Mouse (Mus musculus) heart, adult 11 months (tissue): ENCODE data around the gene Diaph3.

Experiments used
- DNase-seq: peaks from one replicate; pipeline ENCODE4 v3.0.0; 2022

The Diaph3 gene

GRCm38 (mm10) chr14:87079725-87080124 is 61.3 kb downstream of the Diaph3 start:
- no peak for DNase-seq

DNA sequence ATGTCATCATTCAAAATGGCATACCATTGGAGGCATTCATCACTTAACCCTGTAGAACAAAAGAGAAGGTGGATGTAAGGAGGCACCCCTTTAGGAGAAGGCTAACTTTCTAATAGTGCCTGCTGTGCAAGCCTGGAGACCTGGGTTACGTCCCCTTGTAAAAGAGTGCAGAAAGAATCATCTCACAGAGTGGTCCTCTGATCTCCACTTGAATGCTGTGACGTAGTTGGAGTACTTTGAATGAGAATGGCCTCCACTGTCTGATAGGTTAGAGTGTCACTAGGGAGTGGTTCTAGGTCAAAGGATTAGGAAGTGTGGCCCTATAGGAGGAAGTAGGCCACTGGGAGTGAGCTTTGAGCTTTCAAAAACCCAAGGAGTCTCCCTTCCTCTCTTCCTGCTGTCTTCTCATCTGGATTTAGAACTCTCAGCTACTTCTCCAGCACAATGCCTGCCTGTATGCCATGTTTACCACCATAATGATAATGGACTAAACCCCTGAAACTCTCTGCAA is 66.0 kb downstream of the Diaph3 start:
- DNase-seq = no peak

- no peak for DNase-seq
Observed at GRCm38 (mm10) chr14:87064281-87064680, 76.8 kb downstream of the Diaph3 start.

DNA sequence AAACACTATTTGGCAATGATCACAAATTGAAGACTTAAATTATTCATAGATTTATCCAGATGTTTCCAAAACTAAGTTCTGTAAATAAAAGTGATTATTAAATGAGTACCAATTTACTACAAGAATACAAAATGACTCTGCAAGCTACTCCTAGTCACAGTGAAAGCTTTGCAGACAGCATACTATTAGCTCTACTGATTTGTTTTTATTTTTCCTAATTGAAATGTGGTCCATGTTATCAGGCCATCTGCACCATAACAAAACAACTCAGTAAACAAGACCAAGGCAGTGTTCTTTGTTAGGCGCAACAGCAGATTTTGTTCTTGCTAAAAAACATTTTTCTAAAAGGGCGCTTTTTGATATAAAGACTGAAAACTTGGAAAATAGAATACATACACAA is 84.9 kb downstream of the Diaph3 start:
- DNase-seq = no peak

- no peak for DNase-seq
Observed at GRCm38 (mm10) chr14:87051187-87051586, 89.8 kb downstream of the Diaph3 start.

GRCm38 (mm10) chr14:87044401-87044806 is 96.6 kb downstream of the Diaph3 start:
- no peak for DNase-seq

DNA sequence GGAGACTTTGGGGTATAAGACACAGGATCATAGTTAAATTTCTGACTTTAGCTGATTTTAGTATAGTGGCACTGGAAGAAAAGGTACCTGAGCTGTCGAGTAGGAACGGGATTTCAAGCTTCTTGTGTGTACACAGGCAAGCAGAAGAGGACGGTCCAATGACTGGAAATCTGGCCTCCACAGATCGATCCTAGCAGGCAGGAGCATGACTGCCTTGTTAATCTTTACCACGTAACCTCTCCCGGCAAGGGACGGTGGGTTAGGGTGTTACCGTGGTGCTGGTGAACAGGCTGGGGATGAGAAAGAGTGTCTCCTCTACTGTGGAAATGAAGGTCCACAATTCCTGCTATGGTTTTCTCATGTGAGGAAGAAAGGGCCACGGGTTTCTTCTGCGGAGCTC is 120.8 kb downstream of the Diaph3 start:
- no peak for DNase-seq

DNA sequence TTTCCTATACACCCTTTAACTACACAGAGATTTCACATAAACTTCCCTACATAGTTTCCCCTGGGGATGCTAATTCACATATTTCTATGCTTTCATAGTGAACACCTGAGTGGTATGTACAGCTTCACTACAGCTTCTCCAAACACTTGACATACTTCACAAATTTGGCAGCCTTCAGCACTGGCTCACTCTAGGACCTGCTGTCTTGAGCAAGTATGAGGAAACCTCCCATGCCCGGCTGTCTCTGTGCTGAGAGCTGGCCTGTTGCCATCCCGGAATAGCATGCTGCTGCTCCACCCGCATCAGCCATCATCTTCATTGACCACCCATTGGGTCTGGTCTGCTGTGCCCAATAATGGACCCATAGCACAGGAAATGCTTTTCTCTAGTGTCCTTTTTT is 121.3 kb downstream of the Diaph3 start:
- DNase-seq = no peak

DNA sequence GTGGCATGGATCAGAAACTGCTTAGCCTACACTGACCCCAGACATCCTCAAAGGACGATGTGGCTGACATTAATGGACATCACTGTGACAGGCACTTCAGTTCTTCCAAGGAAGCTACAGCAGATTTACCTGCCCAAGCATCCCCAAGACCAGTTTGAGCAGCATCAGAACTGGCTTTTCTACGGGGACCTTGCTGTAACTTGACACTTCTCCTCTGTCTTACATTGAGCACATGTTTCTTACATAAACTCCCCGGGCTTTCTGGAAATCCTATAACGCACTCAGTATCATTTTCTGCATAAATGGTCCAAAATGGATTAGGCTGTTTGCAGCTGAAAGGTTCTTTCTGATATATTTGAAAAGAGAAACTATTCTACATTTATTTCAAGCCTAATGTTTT is 143.7 kb downstream of the Diaph3 start:
- DNase-seq = no peak

DNA sequence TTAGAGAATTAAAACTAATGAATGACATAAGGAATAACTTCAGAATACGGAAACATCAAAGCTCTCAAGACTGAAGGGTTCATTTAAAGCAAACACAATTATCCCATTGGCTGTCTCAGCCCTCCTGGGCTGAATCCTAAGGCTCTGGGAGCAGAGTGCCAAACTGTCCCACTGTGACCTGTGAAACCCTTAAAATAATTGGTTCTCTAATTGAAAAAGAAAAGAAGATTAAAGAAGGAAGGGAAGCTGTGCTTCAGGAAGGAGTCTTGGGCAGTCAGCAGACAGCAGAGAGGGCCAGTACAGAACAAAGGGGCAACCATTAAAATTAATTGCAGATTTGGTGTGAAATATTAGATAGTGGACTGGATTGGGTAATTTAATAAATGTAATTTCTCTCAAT is 189.9 kb downstream of the Diaph3 start:
- DNase-seq = no peak

GRCm38 (mm10) chr14:86937953-86938352 is 203.1 kb downstream of the Diaph3 start:
- DNase-seq = no peak

- DNase-seq = no peak
Observed at GRCm38 (mm10) chr14:86936424-86936823, 204.6 kb downstream of the Diaph3 start.

- no peak for DNase-seq
Observed at GRCm38 (mm10) chr14:86930763-86931162, 210.3 kb downstream of the Diaph3 start.

DNA sequence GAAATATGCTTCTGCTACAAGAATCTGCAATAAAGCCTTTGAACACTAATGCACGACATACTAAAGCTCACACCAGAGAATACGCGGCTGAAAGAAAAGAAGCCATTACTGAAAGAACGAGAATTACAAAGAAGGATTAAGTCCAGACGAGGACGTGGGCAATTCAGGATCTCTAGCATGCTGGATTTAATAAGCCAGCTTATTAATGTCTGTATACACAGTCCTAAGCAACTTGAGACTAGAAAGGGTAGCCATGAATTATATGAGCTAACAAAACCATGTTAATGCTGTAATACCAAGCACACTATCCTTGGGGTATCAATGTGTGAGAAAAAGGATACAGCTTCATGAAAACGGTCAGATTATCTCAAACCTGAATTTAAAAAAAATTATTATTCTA is 214.2 kb downstream of the Diaph3 start:
- DNase-seq = no peak

DNA sequence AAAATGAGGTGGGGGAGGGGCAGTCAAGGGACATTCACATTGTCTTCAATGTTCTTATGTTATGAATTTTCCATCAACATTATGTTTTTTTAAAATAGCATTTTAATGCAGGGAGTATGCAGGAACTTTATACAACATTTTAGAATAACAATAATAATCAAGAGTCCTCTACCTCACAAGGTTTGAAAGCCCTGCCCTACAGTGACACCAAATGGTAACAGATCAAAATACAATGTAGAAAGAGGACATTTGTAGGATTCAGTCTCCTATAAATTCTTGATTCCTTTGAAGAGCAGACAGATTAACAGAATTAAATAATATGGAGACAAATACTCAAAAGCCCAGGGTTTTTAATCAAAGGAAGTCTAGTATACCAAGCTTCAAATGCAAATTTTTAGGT is 242.1 kb downstream of the Diaph3 start:
- DNase-seq = no peak

DNA sequence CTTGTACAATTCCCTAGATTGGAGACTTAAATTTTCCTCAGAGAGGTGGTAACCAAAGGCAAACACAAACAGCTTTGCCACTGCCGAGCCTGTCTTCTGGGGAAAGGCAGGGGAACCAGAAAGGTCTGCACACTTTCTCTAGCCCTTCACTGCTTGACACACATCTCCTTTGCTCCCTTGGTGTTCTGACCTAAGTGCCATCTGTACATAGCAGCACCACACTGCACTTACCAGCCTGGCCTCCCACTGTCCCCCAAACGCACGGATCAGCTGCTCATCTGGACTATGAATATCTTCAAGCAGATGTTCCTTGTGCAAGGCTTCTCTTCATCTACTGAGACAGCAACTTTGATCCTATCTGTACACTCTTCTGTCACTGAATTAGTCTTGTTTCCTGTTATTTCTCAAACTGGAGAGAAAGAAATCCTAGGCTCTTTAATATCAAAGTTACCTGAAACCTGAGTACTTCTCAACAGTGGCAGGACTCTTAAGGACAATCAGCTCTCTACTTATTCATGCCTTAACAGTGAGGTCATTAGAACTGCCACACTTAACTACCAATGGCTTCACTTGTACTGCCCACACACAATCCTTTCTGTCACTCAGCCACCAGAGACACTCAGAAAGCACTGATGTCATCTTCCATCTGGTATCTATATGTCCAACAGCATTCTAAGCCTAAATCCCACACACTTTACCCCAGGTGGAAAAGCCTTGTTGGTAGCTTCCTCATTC is 251.8 kb downstream of the Diaph3 start:
- no peak for DNase-seq

DNA sequence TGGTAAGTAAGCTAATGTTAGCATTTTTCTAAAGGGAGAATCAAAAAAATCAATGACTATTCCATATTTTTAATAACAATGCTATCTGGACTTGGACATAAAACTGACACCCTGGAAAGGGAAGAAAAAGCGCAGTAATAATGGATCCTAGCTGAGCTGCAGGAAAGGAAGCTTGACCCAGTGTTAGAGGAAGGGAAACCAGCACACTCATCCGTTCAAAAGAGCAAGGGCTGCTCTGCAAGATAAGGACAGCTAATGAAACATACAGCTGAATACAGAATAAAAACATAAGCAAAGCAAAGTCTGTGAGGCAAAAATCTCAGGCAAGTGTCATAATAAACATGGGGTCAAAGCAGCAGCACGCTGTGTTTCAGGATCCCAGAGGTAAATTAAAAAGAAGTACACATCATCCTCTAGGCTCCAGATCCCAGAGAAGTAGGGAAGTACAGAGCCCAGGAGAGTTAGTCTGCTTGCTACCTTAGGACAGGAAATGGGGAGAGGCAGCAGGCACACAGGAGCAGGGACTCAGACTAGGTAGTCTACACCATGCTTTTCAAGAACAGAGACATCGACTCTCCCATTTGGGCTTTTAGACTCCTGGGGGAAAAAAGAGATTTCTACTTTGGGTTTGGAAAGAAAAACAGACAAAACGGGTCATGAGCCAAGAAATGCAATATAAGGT is 255.5 kb downstream of the Diaph3 start:
- DNase-seq = no peak

GRCm38 (mm10) chr14:86869536-86869935 is 271.5 kb downstream of the Diaph3 start:
- no peak for DNase-seq

DNA sequence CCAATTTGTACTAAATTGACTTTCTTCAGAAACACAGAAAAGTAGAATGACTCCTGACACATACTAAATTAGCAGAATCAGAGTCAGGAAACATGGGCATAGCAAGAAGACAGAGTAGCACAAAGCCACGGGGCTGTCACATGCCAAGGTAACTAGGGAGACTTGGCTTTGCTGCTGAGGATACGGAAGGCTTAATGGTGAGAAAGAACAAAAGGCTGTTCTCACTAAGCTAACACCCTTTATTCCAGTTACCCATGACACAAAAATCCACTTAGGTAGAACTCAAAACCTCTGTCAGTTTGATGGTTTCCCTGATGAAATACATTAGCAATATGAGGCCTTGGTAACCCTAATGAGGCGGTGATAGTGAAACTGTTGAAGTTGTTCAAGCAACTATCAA is 273.9 kb downstream of the Diaph3 start:
- no peak for DNase-seq

GRCm38 (mm10) chr14:86864053-86864452 is 277.0 kb downstream of the Diaph3 start:
- DNase-seq = no peak

DNA sequence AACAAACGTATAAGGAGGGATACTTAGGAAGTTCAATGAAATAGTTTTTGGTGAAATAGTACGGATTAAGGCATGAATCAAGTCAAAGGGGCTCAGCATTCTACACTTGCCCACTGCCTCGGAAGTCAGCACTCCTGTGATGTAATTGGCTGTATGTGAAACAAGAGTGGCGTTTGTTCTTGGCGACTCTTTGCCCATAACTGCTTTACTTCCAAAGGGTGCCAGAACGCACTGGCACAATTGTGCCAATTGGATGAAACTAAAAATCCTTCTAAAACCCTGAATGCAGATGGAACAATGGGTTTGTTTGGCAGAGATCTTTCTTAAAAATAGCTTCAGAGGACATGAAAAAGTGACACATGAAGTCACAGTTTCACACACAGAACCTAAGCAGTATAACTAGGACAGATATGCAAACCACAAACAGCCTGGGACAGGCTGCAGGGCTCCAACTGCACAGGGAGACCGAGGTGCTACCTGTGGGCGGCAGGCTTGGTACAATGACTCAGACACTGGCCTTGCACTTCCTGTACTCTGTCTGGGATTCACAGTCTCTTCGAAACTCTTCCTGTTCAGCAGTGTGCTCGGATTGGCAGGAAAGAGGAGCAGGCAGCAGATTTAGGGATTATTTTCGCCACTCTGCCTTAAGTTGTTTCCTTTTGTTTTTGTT is 279.6 kb downstream of the Diaph3 start:
- no peak for DNase-seq

DNA sequence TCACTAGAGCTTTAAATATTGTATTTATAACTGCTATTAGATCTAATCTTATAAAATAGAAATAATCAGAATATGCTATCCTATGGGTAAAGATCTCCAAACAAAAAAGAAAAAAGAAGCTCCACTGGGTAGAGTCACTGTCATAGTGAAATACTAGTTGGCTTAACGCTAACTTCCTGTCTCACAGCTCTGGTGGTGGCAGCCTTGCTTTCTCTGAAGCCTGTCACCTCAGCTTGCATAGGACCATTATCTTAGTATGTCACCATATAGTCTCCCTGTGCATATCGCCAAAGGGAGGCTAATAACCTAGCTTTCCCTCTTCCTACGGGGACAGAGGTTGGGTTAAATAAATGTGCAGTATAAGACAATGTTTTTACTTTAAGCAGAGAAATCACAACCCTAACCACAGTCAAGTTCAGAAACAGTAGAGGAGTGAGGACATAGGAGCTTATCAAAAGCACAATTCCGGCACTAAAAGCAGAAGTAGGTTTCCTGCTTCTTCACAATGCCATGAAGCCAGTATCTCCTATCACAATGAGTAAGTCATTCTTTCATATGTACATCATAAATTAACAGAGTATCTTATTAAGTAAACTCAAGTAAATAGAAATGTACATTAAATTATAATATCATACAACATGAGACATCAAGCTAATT is 293.8 kb downstream of the Diaph3 start:
- DNase-seq = no peak

GRCm38 (mm10) chr14:86844075-86844474 is 297.0 kb downstream of the Diaph3 start:
- no peak for DNase-seq
